Mouse (Mus musculus) layer of hippocampus, postnatal 14 days (tissue): ENCODE data around the gene Fbxo21. TPM values are rescaled to one million over a fixed set of nuclear protein-coding genes. Genes with fewer than 3 reads are reported as not detected.

Experiments used
- DNase-seq, 2 experiments: peaks; one replicate each; pipeline ENCODE4 v3.0.0; 2021 to 2022; ENCODE audit warnings: low spot score in 2 of 2, mixed read lengths in 1 of 2
- long read RNA-seq, 2 experiments: library from polyadenylated mRNA; stranded (forward); transcript quantifications; one replicate each; pipeline ENCODE4 v2.0.0; 2021
- total RNA-seq, 2 experiments: library from RNA; stranded (reverse); gene quantifications; 2 replicates each; pipeline ENCODE4 v1.2.3; 2021

Gene Fbxo21
- total RNA-seq, result 100 to 1,000 TPM; 123 to 135 TPM
- long read RNA-seq, experiment 1, transcript Fbxo21-201 (12 exons, 3,883 nt), result major isoform, 94 of 160 reads
- long read RNA-seq, experiment 1, transcript Fbxo21-206 (12 exons, 3,959 nt), result minor isoform, 45 of 160 reads
- long read RNA-seq, experiment 1, partial matches to known transcripts, result 8 of 160 reads
- long read RNA-seq, experiment 1, other reads (novel, unspliced or antisense), result 11 of 160 reads
- long read RNA-seq, experiment 2, transcript Fbxo21-206 (12 exons, 3,959 nt), result minor isoform, 50 of 207 reads
- long read RNA-seq, experiment 2, transcript Fbxo21-201 (12 exons, 3,883 nt), result major isoform, 126 of 207 reads
- long read RNA-seq, experiment 2, partial matches to known transcripts, result 21 of 207 reads
- long read RNA-seq, experiment 2, other reads (novel, unspliced or antisense), result 9 of 207 reads

DNA sequence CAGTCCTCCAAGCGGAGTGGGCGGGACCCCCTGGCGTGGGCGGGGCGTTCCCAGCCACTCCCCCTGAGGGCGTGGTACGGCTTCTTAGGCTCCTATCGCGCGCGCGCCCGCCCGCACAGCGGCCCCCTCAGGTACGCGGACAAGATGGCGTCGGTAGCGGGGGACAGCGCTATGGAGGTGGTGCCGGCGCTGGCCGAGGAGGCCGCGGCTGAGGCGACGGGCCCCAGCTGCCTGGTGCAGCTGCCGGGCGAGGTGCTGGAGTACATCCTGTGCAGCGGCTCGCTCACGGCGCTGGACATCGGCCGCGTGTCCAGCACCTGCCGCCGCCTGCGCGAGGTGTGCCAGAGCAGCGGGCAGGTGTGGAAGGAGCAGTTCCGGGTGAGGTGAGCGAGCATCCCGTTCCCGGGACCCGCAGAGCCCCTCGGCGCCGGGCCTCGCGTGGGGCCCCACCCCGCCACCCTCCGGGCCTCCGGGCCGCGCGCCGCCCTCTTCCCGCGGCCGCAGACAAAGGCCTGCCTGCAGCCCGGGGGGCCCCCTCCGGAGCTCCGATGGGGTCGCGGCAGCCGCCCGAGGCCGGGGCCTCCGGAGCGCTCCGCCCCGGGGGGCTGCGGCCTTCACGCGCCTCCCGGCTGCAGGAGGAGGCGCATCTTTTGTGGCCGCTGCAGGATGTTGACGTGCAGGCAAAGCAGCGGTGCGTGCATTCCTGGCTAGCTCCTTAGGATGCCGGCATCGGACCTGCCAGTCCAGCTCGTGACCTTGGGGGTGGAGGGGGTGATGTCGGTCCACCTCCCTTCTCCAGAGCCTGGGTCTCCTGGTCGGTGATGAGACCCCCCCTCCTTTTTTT, at the start of gene Fbxo21:
Gene Fbxo21, plus strand, starts transcription at position 74 of the 844 bp plus-strand sequence.
- DNase-seq, result peak; percentile 91 to 97

DNA sequence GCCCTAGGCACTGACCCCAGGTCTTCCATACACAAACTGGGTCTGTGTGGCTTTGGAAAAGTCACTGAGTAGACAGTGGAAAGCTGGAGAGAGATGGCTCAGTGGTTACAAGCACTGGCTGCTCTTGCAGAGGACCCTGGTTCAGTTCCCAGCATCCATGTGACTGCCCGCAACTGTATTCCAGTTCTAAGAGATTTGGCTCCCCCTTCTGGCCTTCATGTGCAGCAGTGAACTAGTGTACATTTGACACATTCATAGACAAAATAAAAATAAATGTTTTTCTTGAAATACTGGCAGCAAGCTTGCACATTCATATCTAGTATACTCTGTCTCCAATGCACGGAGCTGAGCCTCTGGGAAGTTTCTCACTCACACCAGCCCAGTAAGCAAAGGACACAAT, 48.0 kb upstream of the Fbxo21 start:
- DNase-seq, result no peak

DNA sequence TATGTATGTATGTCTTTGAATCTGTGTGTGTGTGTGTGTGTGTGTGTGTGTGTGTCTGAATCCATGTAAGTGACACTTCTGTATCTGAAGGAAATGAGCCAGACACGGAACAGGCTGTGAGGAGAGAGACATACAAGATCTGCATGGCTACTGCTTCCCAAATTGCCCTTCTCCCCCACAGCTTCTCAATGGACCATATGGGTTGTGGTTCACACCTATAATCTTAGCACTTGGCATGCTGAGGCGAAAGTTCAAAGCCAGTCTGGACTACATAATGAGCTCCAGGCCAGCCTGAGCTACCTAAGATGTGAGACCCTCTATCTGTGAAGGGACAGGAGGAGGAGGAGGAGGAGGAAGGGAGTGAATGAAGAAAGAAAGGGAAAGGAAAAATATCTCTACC, 44.3 kb upstream of the Fbxo21 start:
- DNase-seq, result no peak

DNA sequence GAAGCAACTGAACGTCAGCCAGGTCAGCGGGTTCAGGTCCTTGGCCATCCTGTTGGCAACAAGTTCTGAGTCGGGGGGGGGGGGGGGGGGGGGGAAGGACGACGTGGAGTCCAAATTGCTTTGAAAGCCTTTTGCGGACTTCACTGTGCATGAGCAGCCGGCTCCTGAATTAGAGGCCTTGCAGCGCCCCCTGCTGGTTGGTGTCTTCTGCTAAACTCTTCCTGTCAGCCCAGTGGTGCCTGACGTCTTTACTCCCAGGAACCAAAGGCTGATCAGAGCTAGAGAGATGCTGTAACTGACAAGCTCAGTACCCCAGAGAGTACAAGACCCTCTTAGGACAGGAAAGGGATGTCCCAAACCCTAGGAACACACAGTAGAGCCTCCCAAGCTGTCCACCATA, 43.7 kb upstream of the Fbxo21 start:
- DNase-seq, result peak; percentile 80 to 90

DNA sequence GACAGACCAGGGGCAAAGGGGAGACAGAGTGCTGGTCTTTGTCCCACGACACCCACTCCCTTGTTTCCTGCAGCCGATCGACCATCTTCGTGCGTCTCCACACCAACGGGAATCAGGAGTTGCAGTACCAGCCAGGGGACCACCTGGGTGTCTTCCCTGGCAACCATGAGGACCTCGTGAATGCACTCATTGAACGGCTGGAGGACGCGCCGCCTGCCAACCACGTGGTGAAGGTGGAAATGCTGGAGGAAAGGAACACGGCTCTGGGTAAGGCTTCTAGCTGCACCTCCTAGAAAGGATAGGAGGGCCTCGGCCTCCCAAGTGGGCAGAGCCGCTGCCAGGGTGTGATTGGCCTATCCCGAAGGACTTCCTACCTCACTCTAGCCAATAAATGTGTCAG, 40.2 kb upstream of the Fbxo21 start:
- DNase-seq, result no peak

DNA sequence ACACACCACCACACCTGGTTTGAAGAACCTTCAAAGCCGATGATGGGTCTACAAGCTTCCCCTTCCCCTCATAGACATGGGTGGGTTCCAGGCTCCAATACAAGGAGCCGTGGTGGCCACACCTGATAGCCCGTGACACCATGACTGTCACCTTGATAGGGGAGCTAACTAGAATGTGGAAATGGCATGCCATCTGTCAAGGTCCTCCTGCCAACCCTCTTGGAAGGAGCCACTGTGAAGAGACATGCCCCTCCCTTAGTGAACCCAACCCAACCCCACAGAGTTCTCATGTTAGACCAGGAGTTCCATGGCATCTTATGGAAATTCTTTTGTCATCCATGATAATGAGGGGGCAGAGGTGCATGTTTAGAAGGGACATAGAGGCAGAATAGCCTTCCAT, 39.3 kb upstream of the Fbxo21 start:
- DNase-seq, result no peak

DNA sequence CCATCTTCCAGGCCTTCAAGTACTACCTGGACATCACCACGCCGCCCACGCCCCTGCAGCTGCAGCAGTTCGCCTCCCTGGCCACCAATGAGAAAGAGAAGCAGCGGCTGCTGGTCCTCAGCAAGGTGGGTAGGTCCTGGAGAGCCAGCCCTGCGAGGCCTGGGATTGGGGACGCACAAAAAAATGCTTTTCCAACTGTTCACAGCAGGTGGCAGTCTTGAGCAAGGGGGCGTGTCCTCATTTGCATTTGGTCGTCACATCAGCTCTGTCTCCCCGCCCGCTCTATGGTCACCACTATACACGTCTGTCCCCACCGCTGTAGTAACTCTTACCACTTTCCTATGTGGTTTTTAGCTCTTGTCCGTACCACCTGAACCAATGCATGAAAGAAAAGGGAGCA, 38.3 kb upstream of the Fbxo21 start:
- peak in 1 of 2 experiments; percentile 28 for DNase-seq

DNA sequence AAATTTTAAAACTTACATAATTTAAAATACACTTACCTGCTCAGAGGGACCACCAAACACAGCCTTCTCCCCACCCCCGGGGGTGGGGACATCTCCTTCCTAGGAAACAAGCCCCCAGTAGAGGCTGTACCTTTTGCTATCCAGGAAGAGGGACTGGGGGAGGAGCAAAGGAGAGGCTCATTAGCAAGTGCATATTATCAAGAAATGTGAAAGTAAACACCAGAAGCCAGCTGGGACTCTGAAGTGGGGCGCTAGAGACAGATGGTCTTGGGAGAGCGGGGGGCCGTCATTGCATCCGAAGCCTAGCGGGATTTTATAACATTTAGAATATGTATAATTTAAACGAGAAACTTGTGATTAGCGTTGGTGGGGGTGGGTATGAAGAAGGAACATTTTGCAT, 37.1 kb upstream of the Fbxo21 start:
- DNase-seq, result peak in 1 of 2 experiments; percentile 34

DNA sequence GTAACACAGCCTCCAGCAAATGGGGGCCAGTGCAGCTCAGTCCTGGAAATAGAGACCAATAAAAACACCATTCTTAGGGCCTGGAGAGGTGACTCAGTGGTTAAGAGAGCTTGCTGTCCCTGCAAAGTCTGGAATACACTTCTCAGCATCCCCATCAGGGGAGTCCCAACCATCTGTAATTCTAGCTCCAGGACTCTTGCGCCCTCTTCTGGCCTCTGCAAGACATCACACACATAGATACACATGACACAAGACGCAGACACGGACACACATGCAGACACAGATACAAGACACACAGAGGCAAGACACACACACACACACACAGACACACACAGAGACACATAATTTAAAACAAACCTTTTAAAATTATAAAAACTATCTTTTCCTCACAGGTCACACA, 35.0 kb upstream of the Fbxo21 start:
- DNase-seq, result no peak

DNA sequence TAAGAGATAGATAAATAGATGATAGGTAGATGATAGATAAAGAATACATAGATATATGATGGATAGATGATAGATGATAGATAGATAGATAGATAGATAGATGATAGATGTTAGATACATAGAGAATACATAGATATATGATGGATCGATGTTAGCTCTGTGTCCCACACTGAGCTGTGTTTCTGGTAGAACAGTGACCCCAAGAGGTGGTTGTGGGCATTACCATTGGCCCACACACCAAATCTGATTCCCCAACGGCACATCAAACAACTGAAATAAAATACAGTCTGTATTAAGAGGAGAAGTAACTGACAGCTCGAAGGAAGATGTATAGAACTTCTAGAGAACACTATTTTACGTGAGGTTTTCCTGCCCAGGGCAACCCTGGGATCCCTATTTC, 29.9 kb upstream of the Fbxo21 start:
- DNase-seq, result peak; percentile 58 to 74

DNA sequence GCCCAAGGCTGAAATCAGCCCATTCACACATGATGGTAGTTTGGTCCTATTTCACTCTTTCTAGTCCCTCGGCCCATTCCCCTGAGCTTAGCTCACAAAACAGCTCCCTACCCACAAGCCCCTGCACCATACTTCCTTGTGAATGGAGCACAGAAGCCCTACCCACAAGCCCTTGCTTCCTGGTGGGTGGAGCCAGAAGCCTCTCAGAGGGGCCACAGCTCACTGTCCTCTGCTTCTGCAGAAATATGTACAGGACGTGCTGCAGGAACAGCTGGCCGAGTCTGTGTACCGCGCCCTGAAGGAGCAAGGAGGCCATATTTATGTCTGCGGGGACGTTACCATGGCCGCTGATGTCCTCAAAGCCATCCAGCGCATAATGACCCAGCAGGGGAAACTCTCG, 27.1 kb upstream of the Fbxo21 start:
- no peak for DNase-seq

DNA sequence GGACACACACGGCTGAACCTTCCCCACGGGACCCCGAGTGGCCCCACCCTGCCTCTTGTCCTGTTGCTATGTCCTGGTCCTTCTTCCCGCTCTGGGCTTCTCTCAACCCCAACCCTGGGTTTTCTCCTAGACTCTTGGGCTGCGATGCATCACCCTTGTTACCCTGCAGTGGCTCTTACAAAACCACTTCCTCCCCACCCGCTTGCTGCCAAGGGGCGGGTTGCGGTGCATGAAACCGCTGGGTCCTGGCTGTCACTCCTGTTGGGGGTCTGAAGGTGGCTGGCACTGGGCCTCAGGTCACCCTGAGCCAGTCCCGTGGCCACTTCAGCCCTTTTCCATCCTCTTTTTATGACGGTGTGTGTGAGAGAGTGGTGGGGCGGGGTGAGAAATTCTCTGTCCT, 22.6 kb upstream of the Fbxo21 start:
- DNase-seq, result no peak

DNA sequence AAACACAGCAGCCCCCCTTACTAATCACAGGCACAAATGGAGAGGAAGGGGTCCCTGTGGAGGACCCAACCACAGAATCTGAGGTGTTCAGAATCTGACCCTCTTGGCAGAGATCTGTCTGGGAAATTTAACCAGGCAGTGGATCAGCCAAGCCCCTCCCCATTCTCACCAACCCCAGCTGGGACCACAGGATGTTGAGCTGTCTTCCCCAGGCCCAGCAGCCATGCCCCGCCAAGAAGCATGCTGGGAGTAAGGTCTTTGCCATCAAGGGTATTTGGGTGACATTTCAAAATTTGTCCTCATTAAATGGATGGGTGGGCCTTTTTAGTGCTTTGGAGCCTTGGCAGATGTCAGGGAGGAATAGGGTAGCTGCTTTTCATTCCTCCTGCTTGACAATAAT, 22.1 kb upstream of the Fbxo21 start:
- no peak for DNase-seq

DNA sequence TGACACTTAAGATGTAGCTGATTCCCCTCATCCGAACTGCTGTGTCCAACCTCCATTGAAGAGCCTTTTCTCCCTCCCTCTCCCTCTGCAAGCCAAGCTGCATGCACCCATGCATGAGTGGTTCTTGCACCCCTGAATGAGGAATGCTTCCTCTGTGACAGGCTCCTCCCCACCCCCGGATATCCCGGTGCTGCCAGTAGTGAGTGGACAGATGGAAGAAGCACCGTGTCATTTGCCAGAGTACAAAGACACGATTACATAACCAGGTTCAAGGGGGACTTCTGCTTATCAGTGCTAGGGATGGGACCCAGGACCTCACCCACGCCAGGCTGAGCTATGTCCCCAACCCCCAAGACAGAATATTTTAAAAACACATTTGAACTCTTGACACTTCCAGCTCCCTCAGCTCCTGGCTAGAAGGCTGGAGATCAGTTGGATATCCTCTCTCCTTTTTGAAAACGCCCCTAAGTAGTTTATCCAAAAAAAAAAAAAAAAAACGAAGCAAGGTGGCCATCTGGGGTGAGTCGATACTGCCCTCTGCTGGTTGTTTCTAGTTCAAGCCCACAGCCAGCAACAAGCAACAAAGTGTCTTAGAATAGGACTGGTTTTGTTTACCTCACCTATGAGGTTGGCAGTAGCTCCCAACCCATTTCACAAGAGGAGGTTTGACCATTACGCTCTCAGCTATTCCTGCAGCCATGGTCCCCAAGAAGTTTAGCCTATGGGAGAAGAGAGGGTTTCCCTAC, 20.7 kb upstream of the Fbxo21 start:
- DNase-seq, result no peak

DNA sequence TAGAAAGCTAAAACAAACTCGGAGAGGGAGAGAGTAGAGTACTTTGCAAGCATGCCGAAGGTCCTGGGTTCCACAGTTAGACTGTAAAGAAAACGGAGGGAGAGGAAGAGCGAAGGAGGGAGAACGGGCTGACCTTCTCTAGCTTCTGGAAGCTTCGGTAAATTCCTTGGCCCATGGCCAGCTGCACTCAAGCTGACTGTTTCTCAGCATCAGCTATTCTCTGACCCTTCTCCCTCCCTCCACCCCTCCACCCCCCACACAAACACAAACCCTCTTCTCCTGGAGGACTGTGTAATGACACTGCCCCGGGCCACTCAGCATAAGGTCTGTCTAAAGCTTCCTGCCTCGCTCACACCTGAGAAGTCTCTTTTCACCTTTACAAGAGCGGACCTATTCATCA, 11.8 kb upstream of the Fbxo21 start:
- DNase-seq, result no peak

DNA sequence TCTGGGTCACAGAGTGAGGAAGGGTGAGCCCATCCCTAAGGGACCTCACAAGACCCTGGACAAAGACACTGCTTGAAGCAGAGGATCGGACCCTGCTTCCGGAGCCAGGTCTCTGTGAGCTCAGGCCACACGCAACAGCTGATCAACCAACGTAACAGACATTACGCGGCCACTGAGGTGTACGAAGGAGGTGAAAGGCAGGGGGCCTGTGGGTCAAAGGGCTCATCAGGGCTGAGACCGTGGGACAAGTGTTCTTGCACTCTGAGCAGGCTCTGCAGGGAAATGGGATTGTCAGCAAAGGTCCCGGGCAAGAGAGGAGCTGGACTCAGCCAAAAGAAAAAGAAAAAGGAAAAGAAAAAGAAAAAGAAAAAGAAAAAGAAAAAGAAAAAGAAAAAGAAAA, 9.6 kb upstream of the Fbxo21 start:
- DNase-seq, result no peak

DNA sequence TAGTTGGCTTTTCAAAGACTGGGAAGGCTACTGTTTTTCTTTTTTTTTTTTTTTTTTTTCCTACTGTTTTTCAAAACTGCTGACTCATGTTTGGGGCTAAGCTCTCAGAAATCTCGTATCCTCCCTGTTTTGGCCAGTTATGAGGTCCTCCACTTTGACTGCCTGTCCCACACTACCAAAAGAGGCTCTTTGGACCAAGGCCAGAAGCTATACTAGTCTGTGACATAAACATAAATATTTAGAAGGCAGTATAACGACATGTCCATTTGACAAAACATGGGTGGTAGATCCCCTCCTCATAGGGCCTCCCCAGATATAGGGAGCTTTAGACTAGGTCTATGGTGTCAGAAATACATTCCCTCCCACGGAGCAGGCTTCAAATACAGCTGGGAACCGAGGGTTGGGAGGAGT, 8.9 kb upstream of the Fbxo21 start:
- no peak for DNase-seq

DNA sequence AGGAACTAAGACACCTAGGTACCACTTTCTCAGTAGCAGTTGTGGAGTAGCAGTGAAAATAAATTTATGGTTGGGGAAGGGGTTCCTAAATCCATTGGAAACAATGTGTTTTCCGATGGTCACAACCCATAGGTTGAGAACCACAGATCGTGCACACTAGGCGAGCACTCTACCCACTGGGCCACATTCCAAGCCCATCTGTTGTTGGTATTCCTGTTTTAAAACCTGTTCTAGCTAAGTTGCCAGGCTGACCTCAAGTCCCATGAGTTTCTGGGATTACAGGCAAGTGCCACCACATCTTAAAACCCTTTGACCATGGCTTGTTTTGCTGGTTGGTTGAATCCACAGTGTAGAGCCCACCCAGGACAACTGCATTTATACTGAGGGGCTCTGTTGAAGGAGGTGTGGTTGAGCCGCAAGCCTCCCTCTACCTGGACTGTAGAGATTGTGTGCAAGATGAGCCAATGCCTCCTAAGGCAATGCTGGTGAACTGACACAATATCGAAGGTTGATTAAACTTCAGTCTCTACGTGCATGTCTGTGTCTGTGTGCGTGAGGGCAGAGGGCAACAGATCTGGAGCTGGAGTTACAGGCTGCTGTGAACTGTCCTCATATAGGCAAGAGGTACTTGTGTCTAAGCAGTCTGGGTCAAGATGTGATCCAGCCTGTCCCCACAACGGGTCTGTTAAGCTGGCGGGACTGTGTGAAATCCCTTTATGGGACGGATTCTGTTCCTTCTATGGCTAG, 6.7 kb upstream of the Fbxo21 start:
- no peak for DNase-seq

DNA sequence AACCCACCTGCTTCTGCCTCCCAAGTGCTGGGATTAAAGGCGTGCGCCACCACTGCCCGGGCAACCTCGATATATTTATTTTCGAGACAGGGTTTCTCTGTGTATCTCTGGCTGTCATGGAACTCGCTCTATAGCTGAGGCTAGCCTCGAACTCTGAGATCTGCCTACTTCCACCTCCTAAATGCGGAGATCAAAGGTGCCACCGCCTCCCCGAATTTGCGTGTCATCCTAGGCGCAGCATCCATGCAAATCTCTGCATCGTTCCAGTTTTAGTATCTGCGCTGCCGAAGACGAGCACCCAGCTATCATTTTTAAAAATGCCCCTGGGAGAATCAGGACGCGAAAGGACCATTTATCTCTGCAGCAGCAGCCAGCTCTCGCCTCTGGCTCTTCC, 270 bp upstream of the Fbxo21 start:
- no peak for DNase-seq

DNA sequence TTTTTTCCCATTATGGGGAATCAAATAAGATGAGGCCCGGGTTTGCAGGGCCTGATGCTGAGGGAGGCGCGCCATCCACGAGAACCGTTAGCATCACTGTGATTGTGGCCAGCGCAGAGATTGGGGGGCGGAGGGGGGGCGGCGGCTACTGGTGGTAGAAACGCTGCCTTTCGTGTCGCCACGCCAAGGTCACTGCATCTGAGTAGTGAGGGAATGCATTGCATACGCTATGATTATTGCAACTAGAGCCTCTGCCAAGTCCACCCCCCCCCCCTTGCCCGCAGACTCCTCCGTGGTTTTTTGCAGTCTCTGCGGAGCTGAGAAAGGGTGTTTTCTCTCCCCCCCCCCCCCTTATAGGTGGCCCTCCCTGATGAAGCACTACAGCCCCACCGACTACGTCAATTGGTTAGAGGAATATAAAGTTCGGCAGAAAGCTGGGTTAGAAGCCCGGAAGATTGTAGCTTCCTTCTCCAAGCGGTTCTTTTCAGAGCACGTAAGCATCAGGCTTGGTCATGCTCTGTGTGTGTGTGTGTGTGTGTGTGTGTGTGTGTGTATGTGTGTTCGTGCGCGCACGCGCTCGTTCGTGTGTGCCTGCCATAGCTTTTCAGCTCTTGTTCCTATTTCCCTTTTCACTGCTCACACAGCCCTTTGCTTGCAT, 1.1 kb downstream of the Fbxo21 start:
- peak; percentile 38 to 55 for DNase-seq
